In the genomic region with DNA sequence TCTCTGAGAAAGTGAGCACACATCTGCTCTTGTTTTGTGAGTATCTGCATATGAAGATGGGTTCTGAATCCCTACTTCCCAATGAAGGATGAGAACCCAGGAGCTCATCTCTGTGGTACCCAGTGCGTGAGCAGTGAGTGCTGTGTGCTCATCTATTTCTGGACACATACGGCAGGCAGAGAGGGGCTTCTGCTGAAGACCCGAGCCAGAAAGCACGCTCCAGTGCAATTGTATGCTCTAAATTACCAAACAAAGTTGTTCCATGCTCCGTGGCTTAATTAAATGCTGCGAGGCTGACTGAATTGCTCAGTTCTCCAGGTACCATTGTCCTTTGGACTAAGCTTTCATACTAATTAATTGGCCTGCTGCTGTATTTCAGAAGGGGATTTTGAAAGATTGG, we compare ENCODE assay signal across 15 mouse cellular contexts.
DNase-seq lines count a peak whose midpoint lies in the region; ATAC-seq lines count a peak whose summit lies in the region.
"Had no signal": no experiment of that assay in that cellular context is flagged by ENCODE, and none has a peak within 500 bp of the region (broad histone marks: within the 10 kb centered on the region; RNA-seq: fewer than 3 reads in every experiment).

No protein-coding gene starts in this region.

- intact Hi-C loops in left cerebral cortex, postnatal 4 days (cut with DNase I): no loop called here
- intact Hi-C loops in left cerebral cortex, postnatal 10 days (cut with DNase I): no loop called here

- 0 out of 2 replicates have a peak overlapping the region, but pooled peaks have one; percentile 12 for H3K27ac ChIP-seq in hindbrain, embryonic 12.5 days
- H3K27ac ChIP-seq in midbrain, embryonic 13.5 days: peak overlapping the region; percentile 82
- H3K27ac ChIP-seq: macrophage had no signal

- no peak overlapping the region for H3K4me3 ChIP-seq in hindbrain, embryonic 12.5 days
- no peak overlapping the region for H3K4me3 ChIP-seq in midbrain, embryonic 13.5 days (replicated peaks)
- H3K4me3 ChIP-seq: heart, embryonic 12.5 days; myocyte had no signal

- H3K9ac ChIP-seq in hindbrain, embryonic 12.5 days: no peak overlapping the region
- no peak overlapping the region for H3K9ac ChIP-seq in midbrain, embryonic 13.5 days (replicated peaks)
- H3K9ac ChIP-seq: heart, embryonic 12.5 days had no signal

- peak; percentile 6 for DNase-seq in left cerebral cortex, postnatal 4 days
- no peak for DNase-seq in left cerebral cortex, postnatal 10 days (ENCODE audit: extremely low spot score in 1 of 2, low spot score in 2 of 2)
- DNase-seq in retina, postnatal 1 day: peak; percentile 24
- no peak for DNase-seq in layer of hippocampus, postnatal 25 days (ENCODE audit: extremely low spot score in 1 of 2, low spot score in 1 of 2)
- no peak for DNase-seq in testis, postnatal 14 days (ENCODE audit: low spot score)
- DNase-seq: adrenal gland, postnatal 25 days; heart, postnatal 4 days; kidney, adult 18-20 months; lung, adult 2 months had no signal

- no peaks in the 10 kb centered on the region for H3K36me3 ChIP-seq in hindbrain, embryonic 12.5 days
- no peaks in the 10 kb centered on the region for H3K36me3 ChIP-seq in midbrain, embryonic 13.5 days
- H3K36me3 ChIP-seq: heart, embryonic 12.5 days had no signal

- 29% methylated on average over 6 of the region's 6 CpGs for WGBS in hindbrain, embryonic 12.5 days
- WGBS in midbrain, embryonic 13.5 days: 5% methylated on average over 6 of the region's 6 CpGs

- H3K4me1 ChIP-seq in hindbrain, embryonic 12.5 days: peaks cover 24% of the 10 kb centered on the region
- peaks cover 34% of the 10 kb centered on the region for H3K4me1 ChIP-seq in midbrain, embryonic 13.5 days (replicated peaks)
- H3K4me1 ChIP-seq: heart, embryonic 12.5 days had no signal

- ATAC-seq in hindbrain, embryonic 12.5 days (ENCODE audit: low FRiP score): peak; percentile 24; the same call in 1 of the 2 replicates
- ATAC-seq in midbrain, embryonic 13.5 days: peak; percentile 22; the same call in 1 of the 2 replicates
- ATAC-seq in megakaryocyte-erythroid progenitor cell, adult 5-6 weeks (replicated peaks; ENCODE audit: low FRiP score, low TSS enrichment, poor library complexity, severe bottlenecking): no peak

- H3K27me3 ChIP-seq in hindbrain, embryonic 12.5 days: no peaks in the 10 kb centered on the region
- no peaks in the 10 kb centered on the region for H3K27me3 ChIP-seq in midbrain, embryonic 13.5 days
- H3K27me3 ChIP-seq: heart, embryonic 12.5 days had no signal

- H3K4me2 ChIP-seq in hindbrain, embryonic 12.5 days (replicated peaks): no peak overlapping the region
- no peak overlapping the region for H3K4me2 ChIP-seq in midbrain, embryonic 13.5 days (replicated peaks)
- H3K4me2 ChIP-seq: heart, embryonic 12.5 days had no signal

- H3K9me3 ChIP-seq in hindbrain, embryonic 12.5 days (replicated peaks): no peaks in the 10 kb centered on the region
- H3K9me3 ChIP-seq in midbrain, embryonic 13.5 days: no peaks in the 10 kb centered on the region
- H3K9me3 ChIP-seq: heart, embryonic 12.5 days had no signal

Comparison
In these comparisons a context has a peak if more than half of its experiments do, and no peak if none do; other contexts are left out.
1. DNase-seq: peak in left cerebral cortex, postnatal 4 days (single experiment) and retina, postnatal 1 day (single experiment); none in left cerebral cortex, postnatal 10 days (0 of 2), layer of hippocampus, postnatal 25 days (0 of 2) and testis, postnatal 14 days (single experiment).